Mouse (Mus musculus) naive thymus-derived CD4-positive, alpha-beta T cell, adult 5 months (primary cell): Measurements from ENCODE around the gene Nipsnap3b. TPM values are rescaled to one million over a fixed set of nuclear protein-coding genes. Genes with fewer than 3 reads are reported as not detected.

Source experiments
- polyA plus RNA-seq: library from polyadenylated mRNA; unstranded; fragments of 100-300 nt; shearing (Covaris generic); gene quantifications from one replicate; pipeline ENCODE4 v1.2.1, GENCODE M21; 2017

Gene Nipsnap3b
- 86.1 TPM for polyA plus RNA-seq

DNA sequence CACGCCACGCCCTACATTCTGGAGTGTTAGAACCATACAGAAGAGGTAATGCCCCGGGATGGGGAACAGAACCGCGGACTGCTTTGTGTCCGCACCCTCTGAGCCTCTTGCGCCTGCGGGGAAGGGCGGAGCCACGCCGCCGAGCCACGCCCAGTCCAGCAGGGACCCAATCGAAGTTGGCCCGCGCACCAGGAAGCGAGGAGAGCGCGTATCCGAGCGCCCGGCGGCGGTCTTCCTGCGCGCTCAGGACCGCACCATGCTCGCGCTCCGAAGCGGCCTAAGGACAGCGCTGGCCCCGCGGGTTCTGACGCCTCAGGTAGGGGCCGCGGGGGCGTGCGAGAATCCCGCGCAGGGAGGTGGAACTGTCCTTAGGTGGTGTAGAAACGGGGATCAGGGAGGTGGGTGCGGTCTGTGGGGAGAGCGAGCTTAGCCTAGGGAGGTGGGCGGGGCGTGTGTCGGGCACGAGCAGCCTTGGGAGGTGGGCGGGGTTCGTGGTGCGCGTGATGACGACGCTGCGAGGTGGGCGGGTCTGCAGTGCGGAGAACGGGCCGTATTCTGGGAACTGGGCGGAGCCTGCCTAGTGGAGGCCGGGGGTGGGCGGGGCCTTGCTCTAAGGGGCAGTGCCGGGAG, at the start of gene Nipsnap3b:
Nipsnap3b (plus strand) TSS at position 149 of the 630 bp plus-strand sequence.

DNA sequence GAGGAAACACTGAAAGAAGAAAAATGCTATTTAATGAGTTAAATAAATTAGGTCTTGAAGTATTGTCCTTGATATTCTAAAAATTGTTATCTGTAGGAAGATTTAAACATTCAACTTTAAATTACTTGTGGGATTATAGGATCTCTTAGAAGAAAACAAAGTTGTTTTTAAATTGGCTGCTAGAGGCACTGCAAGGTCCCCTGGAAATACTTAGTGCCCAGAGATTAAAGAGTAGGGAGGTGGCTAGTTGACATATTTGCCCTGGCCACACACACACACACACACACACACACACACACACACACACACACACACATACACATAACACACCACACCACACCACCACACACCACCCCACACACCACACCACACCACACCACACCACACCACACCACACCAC, 47.4 kb upstream of the Nipsnap3b start, which contains the start of gene Olfr270:
Olfr270 (plus strand) TSS at position 301 of the 400 bp plus-strand sequence.

GRCm38 (mm10) chr4:52989248-52989647, 22.4 kb upstream of the Nipsnap3b start, which contains the start of gene Nipsnap3a:
Gene Nipsnap3a, plus strand, starts transcription at chr4:52989272.

Other genes starting within 250 kb of the Nipsnap3b start
- gene Olfr275, start 197.3 kb upstream of the Nipsnap3b start, polyA plus RNA-seq, result not detected
- gene Olfr273, start 152.6 kb upstream of the Nipsnap3b start, polyA plus RNA-seq, result 0.22 TPM
- not detected for gene Olfr272, start 92.7 kb upstream of the Nipsnap3b start, polyA plus RNA-seq
- gene Olfr270, start 47.3 kb upstream of the Nipsnap3b start, polyA plus RNA-seq, result not detected
- gene Nipsnap3a, start 22.6 kb upstream of the Nipsnap3b start, polyA plus RNA-seq, result not detected
- gene Abca1, start 148.0 kb downstream of the Nipsnap3b start, polyA plus RNA-seq, result 9.3 TPM